Mouse (Mus musculus) thymus, adult 2 months (tissue): ENCODE data around the gene Pitx1.

Experiments used
- CTCF ChIP-seq: fragments of 200-500 bp; IDR thresholded peaks from 2 replicates; pipeline ENCODE4 v1.5.1; 2012; ENCODE audit warnings: mild to moderate bottlenecking, control low read depth, low read length, moderate library complexity, borderline replicate concordance; ENCODE audit not compliant: control insufficient read depth, poor library complexity, insufficient read depth; ENCODE audit errors: extremely low read depth
- POLR2A ChIP-seq: fragments of 200-500 bp; IDR thresholded peaks from 2 replicates; pipeline ENCODE4 v1.6.1; 2012; ENCODE audit warnings: mild to moderate bottlenecking, low read length, control low read depth, moderate library complexity; ENCODE audit not compliant: control insufficient read depth, poor library complexity, insufficient read depth; ENCODE audit errors: extremely low read depth

GRCm38 (mm10) chr13:55847805-55848204 lies 11.8 kb upstream of the Pitx1 start:
- TF ChIP-seq CTCF = no peak
- TF ChIP-seq POLR2A = no peak
